Mouse (Mus musculus) testis, adult 2 months (tissue): ENCODE data around the gene Gm13124. TPM values are rescaled to one million over a fixed set of nuclear protein-coding genes. Genes with fewer than 3 reads are reported as not detected.
A peak's percentile ranks its signal among the peaks of the same experiment; 100 is the strongest.
"Not testable (repeated sequence)": the region's sequence is repeated elsewhere in the genome, so short reads cannot be mapped to it uniquely, and the experiment has no call there.

Experiments used
- H3K27ac ChIP-seq: fragments of 200-500 bp; 2 replicates; pipeline ENCODE4 v1.5.1; 2012; ENCODE audit warnings: low read depth, low read length; ENCODE audit not compliant: control insufficient read depth, insufficient read depth
- H3K27me3 ChIP-seq: fragments of 200-500 bp; 2 replicates; pipeline ENCODE4 v1.6.1; 2012; ENCODE audit warnings: mild to moderate bottlenecking, low read length, moderate library complexity; ENCODE audit not compliant: control insufficient read depth, insufficient read depth
- H3K36me3 ChIP-seq: fragments of 200-500 bp; 2 replicates; pipeline ENCODE4 v1.6.1; 2012; ENCODE audit warnings: mild to moderate bottlenecking, low read length; ENCODE audit not compliant: control insufficient read depth, insufficient read depth
- H3K4me1 ChIP-seq: fragments of 200-500 bp; 2 replicates; pipeline ENCODE4 v1.6.1; 2012; ENCODE audit warnings: low read length; ENCODE audit not compliant: control insufficient read depth, insufficient read depth
- H3K4me3 ChIP-seq: fragments of 200-500 bp; 2 replicates; pipeline ENCODE4 v1.5.1; 2012; ENCODE audit warnings: low read depth, mild to moderate bottlenecking, low read length, moderate library complexity, mixed read lengths; ENCODE audit not compliant: control insufficient read depth
- CTCF ChIP-seq: fragments of 200-500 bp; IDR thresholded peaks from 2 replicates; pipeline ENCODE4 v1.5.1; 2012; ENCODE audit warnings: low read depth, mild to moderate bottlenecking, inconsistent platforms, low read length, moderate library complexity; ENCODE audit not compliant: control insufficient read depth, insufficient read depth, insufficient replicate concordance
- POLR2A ChIP-seq: fragments of 200-500 bp; IDR thresholded peaks from 2 replicates; pipeline ENCODE4 v1.6.1; 2012; ENCODE audit warnings: low read depth, mild to moderate bottlenecking, inconsistent platforms, low read length, moderate library complexity; ENCODE audit not compliant: control insufficient read depth
- polyA plus RNA-seq: library from polyadenylated mRNA; depleted of rRNA; stranded (reverse); fragments of >200 nt; gene quantifications from 2 replicates; pipeline ENCODE4 v1.2.3, GENCODE M21; 2012; rRNA removed

Gene Gm13124
- polyA plus RNA-seq, 1 experiment, result 0.14 TPM

DNA sequence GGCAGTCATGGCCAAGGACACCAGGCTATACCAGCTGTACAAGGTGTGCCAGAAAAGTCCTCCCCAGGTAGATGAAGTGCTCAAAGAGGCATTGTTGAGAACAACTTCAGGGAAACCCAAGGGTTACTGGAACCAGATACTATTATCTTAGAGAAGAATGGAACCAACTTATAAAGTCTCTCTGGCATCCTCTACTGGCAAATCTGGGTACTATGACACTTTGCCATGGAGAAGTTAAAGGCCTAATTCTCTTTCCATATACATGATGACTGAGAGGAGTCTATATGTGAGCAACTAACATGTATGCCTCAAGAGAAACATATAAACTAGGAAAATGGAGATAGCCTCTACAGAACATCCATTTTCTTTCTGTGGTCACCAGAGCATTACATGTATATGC, 13.8 kb downstream of the Gm13124 start:
- Histone ChIP-seq H3K4me1 (no peaks in the 10 kb centered on the region), H3K27ac (no peak overlapping the region), H3K36me3 (no peaks in the 10 kb centered on the region), H3K27me3 (no peaks in the 10 kb centered on the region), H3K4me3 (no peak overlapping the region)
- TF ChIP-seq POLR2A (no peak), CTCF (no peak)

DNA sequence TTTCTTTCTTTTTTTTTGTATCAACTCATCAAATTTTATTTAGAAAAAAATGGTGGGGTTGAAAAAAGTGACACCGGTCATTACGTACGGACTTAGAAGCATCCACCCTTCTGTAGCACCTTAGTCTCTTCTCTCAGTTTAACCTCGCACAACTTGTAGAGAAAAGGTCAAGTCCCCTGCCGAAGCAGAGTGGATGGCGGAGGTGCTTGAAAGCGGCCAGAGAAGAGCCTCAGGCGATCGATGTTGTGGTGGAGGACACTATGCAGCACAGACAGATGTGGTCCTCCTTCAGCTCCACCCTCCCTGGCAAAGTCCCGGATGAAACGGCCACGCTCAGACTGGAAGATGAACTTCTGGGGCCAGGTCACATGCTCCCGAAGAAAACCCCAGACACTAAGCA, 19.6 kb downstream of the Gm13124 start:
- H3K27ac ChIP-seq, H3K27me3 ChIP-seq, H3K4me1 ChIP-seq, H3K36me3 ChIP-seq: not testable (repeated sequence)
- H3K4me3 ChIP-seq, result peak overlapping the region; percentile 17

DNA sequence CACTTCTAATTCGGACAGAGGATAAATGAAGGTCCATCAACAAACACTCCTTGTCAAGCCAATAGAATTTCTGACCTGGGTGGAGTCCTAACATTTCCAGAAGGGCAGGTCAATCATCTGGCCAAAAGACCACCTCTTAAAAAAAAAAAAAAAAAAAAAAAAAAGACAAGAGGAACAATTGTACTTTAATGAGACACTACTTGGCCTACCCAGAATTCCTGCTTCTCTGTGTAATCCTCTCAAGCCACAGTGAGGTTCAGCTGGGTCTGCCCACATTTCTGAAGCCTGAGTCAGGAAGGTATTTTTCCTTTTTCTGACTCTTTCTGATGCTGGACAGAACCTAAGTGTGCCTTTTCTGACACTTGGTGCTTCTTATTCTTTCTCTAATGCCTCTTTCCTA, 20.2 kb downstream of the Gm13124 start:
- Histone ChIP-seq H3K27ac (no peak overlapping the region), H3K36me3 (no peaks in the 10 kb centered on the region), H3K4me3 (no peak overlapping the region), H3K4me1 (no peaks in the 10 kb centered on the region), H3K27me3 (no peaks in the 10 kb centered on the region)
- TF ChIP-seq CTCF (no peak), POLR2A (no peak)

DNA sequence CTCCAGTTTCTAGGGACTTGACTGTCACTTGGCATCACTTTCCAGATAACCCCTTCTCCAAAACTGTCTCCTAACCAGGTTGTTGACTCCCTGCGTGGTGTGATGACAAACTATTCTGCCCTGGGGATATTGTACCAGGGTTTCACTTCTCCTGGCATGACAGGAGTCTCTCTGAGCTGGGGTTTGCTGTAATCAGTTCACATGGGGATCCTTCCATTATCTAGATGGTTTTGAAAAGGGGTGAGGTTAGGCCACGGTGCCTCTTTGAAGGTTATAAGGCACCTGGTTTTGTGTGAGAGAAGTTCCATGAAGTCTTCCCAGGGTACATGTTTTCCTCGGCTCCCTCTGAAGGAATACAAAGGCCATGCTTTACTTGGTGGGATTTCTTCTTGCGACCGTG, 45.4 kb downstream of the Gm13124 start, which contains the start of gene 9430007A20Rik:
TSS of gene 9430007A20Rik (plus strand) at position 301 of the 400 bp plus-strand sequence.
- Histone ChIP-seq H3K36me3 (no peaks in the 10 kb centered on the region), H3K27me3 (no peaks in the 10 kb centered on the region), H3K4me1 (no peaks in the 10 kb centered on the region), H3K27ac (no peak within 1 kb of the TSS), H3K4me3 (no peak within 1 kb of the TSS)
- no peak for TF ChIP-seq CTCF

DNA sequence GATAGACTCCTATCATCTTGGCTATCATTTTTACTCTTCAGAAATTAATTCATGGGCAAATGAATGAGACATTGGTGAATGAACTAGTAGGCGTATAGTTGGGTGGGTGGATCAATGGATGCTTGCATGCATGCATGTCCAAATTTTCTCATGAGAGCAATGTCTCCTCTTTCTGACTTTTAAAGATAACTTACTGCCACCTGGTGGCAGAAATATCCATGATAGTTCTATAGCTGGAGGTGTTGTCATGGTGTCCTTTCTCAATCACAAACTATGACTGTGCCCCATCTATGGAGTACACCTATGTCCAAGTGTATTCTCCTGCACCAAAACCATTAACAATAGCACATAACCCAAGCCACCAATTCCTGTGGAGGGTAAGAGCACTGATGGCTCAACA, 58.4 kb downstream of the Gm13124 start:
- no peak overlapping the region for H3K4me3 ChIP-seq
- no peaks in the 10 kb centered on the region for H3K36me3 ChIP-seq
- no peak overlapping the region for H3K27ac ChIP-seq
- H3K27me3 ChIP-seq, result no peaks in the 10 kb centered on the region
- no peaks in the 10 kb centered on the region for H3K4me1 ChIP-seq
- TF ChIP-seq POLR2A, result no peak
- no peak for TF ChIP-seq CTCF

Other genes starting within 250 kb of the Gm13124 start
- gene Gm13128, start 234.9 kb downstream of the Gm13124 start, polyA plus RNA-seq, result not detected in 2 replicates
- gene Gm13119, start 207.2 kb downstream of the Gm13124 start, polyA plus RNA-seq, result not detected in 2 replicates
- not detected in 2 replicates for gene Pramef20, start 187.2 kb downstream of the Gm13124 start, polyA plus RNA-seq
- 2.2 and 2.8 TPM in 2 replicates for gene Pramef12, start 156.7 kb downstream of the Gm13124 start, polyA plus RNA-seq
- 111 and 131 TPM in 2 replicates for gene 1700012P22Rik, start 126.4 kb downstream of the Gm13124 start, polyA plus RNA-seq
- not detected in 2 replicates for gene Gm9944, start 111.8 kb downstream of the Gm13124 start, polyA plus RNA-seq
- gene Aadacl3, start 101.4 kb downstream of the Gm13124 start, polyA plus RNA-seq, result not detected in 2 replicates
- not detected in 2 replicates for gene 9430007A20Rik, start 45.3 kb downstream of the Gm13124 start, polyA plus RNA-seq
- gene Aadacl4, start 48.6 kb upstream of the Gm13124 start, polyA plus RNA-seq, result not detected in 2 replicates
- gene Gm436, start 121.2 kb upstream of the Gm13124 start, polyA plus RNA-seq, result not detected in 2 replicates
- 0.19 TPM in 1 of 2 replicates, not detected in the other for gene Gm13178, start 156.3 kb upstream of the Gm13124 start, polyA plus RNA-seq
- not detected in 2 replicates for gene Gm438, start 221.4 kb upstream of the Gm13124 start, polyA plus RNA-seq